Mouse (Mus musculus) cortical plate, adult 2 months (tissue): ENCODE data around the gene Zkscan17.

Experiments
- CTCF ChIP-seq: fragments of 200-500 bp; IDR thresholded peaks from 2 replicates; pipeline ENCODE4 v1.5.1; 2011; ENCODE audit warnings: mild to moderate bottlenecking, control low read depth, low read length; ENCODE audit not compliant: insufficient read depth; ENCODE audit errors: extremely low read depth
- POLR2A ChIP-seq: fragments of 200-500 bp; IDR thresholded peaks from 2 replicates; pipeline ENCODE4 v1.6.1; 2011; ENCODE audit warnings: mild to moderate bottlenecking, low read length, control low read depth; ENCODE audit not compliant: insufficient read depth; ENCODE audit errors: extremely low read depth

GRCm38 (mm10) chr11:59501978-59502700 is 24.4 kb downstream of the Zkscan17 start:
- TF ChIP-seq CTCF, result no peak
- no peak for TF ChIP-seq POLR2A
